Mouse (Mus musculus): ENCODE results near the gene Eif2b5. TPM values are rescaled to one million over a fixed set of nuclear protein-coding genes. Genes with fewer than 3 reads are reported as not detected.
A peak's percentile ranks its signal among the peaks of the same experiment; 100 is the strongest.
"Not testable (repeated sequence)": the region's sequence is repeated elsewhere in the genome, so short reads cannot be mapped to it uniquely, and the experiment has no call there.

Eif2b5 gene
- polyA plus RNA-seq, 1 experiment from 2014 or later, result 76.0 TPM

- no peaks in the 10 kb centered on the region for H3K4me1 ChIP-seq (replicated peaks; ENCODE audit: insufficient read depth, low read length)
- ATAC-seq (replicated peaks; ENCODE audit: low FRiP score, low read depth), result no peak
- H3K4me3 ChIP-seq (replicated peaks; ENCODE audit: low read depth, low read length), result no peak overlapping the region
- no peaks in the 10 kb centered on the region for H3K27me3 ChIP-seq (ENCODE audit: insufficient read depth, low read length)
- H3K27ac ChIP-seq, result no peak overlapping the region
- no peak for TF ChIP-seq CTCF (IDR thresholded peaks at IDR 0.05; ENCODE audit: low read depth)
- WGBS, result 39% methylated on average over 3 of the region's 3 CpGs
- H3K4me2 ChIP-seq (ENCODE audit: low read length), result no peak overlapping the region
- no peak overlapping the region for H3K9ac ChIP-seq (ENCODE audit: low read depth, low read length)
- no peaks in the 10 kb centered on the region for H3K36me3 ChIP-seq (ENCODE audit: insufficient read depth, low read length)
- H3K9me3 ChIP-seq (replicated peaks; ENCODE audit: low read length), result no peaks in the 10 kb centered on the region
- no peak for DNase-seq (ENCODE audit: low spot score)
These were observed 21.3 kb upstream of the Eif2b5 start for GRCm38 (mm10) chr16:20477270-20477669.

GRCm38 (mm10) chr16:20478504-20478903 lies 20.1 kb upstream of the Eif2b5 start:
- H3K27ac ChIP-seq, result no peak overlapping the region
- peak; percentile 70 for DNase-seq (ENCODE audit: low spot score)
- no peaks in the 10 kb centered on the region for H3K27me3 ChIP-seq (ENCODE audit: insufficient read depth, low read length)
- no peaks in the 10 kb centered on the region for H3K4me1 ChIP-seq (replicated peaks; ENCODE audit: insufficient read depth, low read length)
- 46% methylated on average over 2 of the region's 2 CpGs for WGBS
- no peak overlapping the region for H3K4me3 ChIP-seq (replicated peaks; ENCODE audit: low read depth, low read length)
- H3K9ac ChIP-seq (ENCODE audit: low read depth, low read length), result no peak overlapping the region
- ATAC-seq (replicated peaks; ENCODE audit: low FRiP score, low read depth), result peak; percentile 59; the same call in 1 of the 2 replicates
- H3K9me3 ChIP-seq (replicated peaks; ENCODE audit: low read length), result no peaks in the 10 kb centered on the region
- TF ChIP-seq CTCF (IDR thresholded peaks at IDR 0.05; ENCODE audit: low read depth), result no peak
- no peaks in the 10 kb centered on the region for H3K36me3 ChIP-seq (ENCODE audit: insufficient read depth, low read length)
- H3K4me2 ChIP-seq (ENCODE audit: low read length), result no peak overlapping the region

- not testable (repeated sequence) for H3K4me2 ChIP-seq (ENCODE audit: low read length); H3K9me3 ChIP-seq (replicated peaks; ENCODE audit: low read length); H3K27me3 ChIP-seq (ENCODE audit: insufficient read depth, low read length); DNase-seq (ENCODE audit: low spot score); ATAC-seq (replicated peaks; ENCODE audit: low FRiP score, low read depth); H3K36me3 ChIP-seq (ENCODE audit: insufficient read depth, low read length); H3K27ac ChIP-seq; H3K9ac ChIP-seq (ENCODE audit: low read depth, low read length); H3K4me3 ChIP-seq (replicated peaks; ENCODE audit: low read depth, low read length); H3K4me1 ChIP-seq (replicated peaks; ENCODE audit: insufficient read depth, low read length)
- 84% methylated on average over 12 of the region's 12 CpGs for WGBS
These were observed 19.4 kb upstream of the Eif2b5 start for GRCm38 (mm10) chr16:20479026-20479760.

GRCm38 (mm10) chr16:20480115-20480514 lies 18.5 kb upstream of the Eif2b5 start:
- H3K9ac ChIP-seq (ENCODE audit: low read depth, low read length), result no peak overlapping the region
- DNase-seq (ENCODE audit: low spot score) (peak; percentile 72), ATAC-seq (replicated peaks; ENCODE audit: low FRiP score, low read depth) (no peak)
- no peak overlapping the region for H3K4me2 ChIP-seq (ENCODE audit: low read length)
- H3K36me3 ChIP-seq (ENCODE audit: insufficient read depth, low read length), result no peaks in the 10 kb centered on the region
- H3K4me1 ChIP-seq (replicated peaks; ENCODE audit: insufficient read depth, low read length), result no peaks in the 10 kb centered on the region
- no peaks in the 10 kb centered on the region for H3K9me3 ChIP-seq (replicated peaks; ENCODE audit: low read length)
- no peak overlapping the region for H3K4me3 ChIP-seq (replicated peaks; ENCODE audit: low read depth, low read length)
- no peak overlapping the region for H3K27ac ChIP-seq
- 44% methylated on average over 3 of the region's 3 CpGs for WGBS
- TF ChIP-seq CTCF (IDR thresholded peaks at IDR 0.05; ENCODE audit: low read depth), result peak; percentile 70
- H3K27me3 ChIP-seq (ENCODE audit: insufficient read depth, low read length), result no peaks in the 10 kb centered on the region

- ATAC-seq (replicated peaks; ENCODE audit: low FRiP score, low read depth) (no peak), DNase-seq (ENCODE audit: low spot score) (no peak)
- H3K9me3 ChIP-seq (replicated peaks; ENCODE audit: low read length), result no peaks in the 10 kb centered on the region
- no peaks in the 10 kb centered on the region for H3K27me3 ChIP-seq (ENCODE audit: insufficient read depth, low read length)
- no peak overlapping the region for H3K4me2 ChIP-seq (ENCODE audit: low read length)
- no peaks in the 10 kb centered on the region for H3K4me1 ChIP-seq (replicated peaks; ENCODE audit: insufficient read depth, low read length)
- 65% methylated on average over 2 of the region's 2 CpGs for WGBS
- no peak overlapping the region for H3K4me3 ChIP-seq (replicated peaks; ENCODE audit: low read depth, low read length)
- no peak overlapping the region for H3K9ac ChIP-seq (ENCODE audit: low read depth, low read length)
- no peak overlapping the region for H3K27ac ChIP-seq
- H3K36me3 ChIP-seq (ENCODE audit: insufficient read depth, low read length), result no peaks in the 10 kb centered on the region
- TF ChIP-seq CTCF (IDR thresholded peaks at IDR 0.05; ENCODE audit: low read depth), result no peak
These were observed 16.9 kb upstream of the Eif2b5 start for GRCm38 (mm10) chr16:20481746-20482145.

- ATAC-seq (replicated peaks; ENCODE audit: low FRiP score, low read depth); H3K4me2 ChIP-seq (ENCODE audit: low read length); H3K4me1 ChIP-seq (replicated peaks; ENCODE audit: insufficient read depth, low read length); H3K27ac ChIP-seq; H3K9me3 ChIP-seq (replicated peaks; ENCODE audit: low read length); H3K9ac ChIP-seq (ENCODE audit: low read depth, low read length); DNase-seq (ENCODE audit: low spot score); H3K36me3 ChIP-seq (ENCODE audit: insufficient read depth, low read length); H3K4me3 ChIP-seq (replicated peaks; ENCODE audit: low read depth, low read length); H3K27me3 ChIP-seq (ENCODE audit: insufficient read depth, low read length): not testable (repeated sequence)
- 90% methylated on average over 7 of the region's 7 CpGs for WGBS
These were observed 14.9 kb upstream of the Eif2b5 start for GRCm38 (mm10) chr16:20483716-20484115.

- Histone ChIP-seq H3K27ac (no peak overlapping the region), H3K9me3 (replicated peaks; ENCODE audit: low read length) (no peaks in the 10 kb centered on the region), H3K4me2 (ENCODE audit: low read length) (no peak overlapping the region), H3K4me3 (replicated peaks; ENCODE audit: low read depth, low read length) (no peak overlapping the region), H3K9ac (ENCODE audit: low read depth, low read length) (no peak overlapping the region), H3K27me3 (ENCODE audit: insufficient read depth, low read length) (no peaks in the 10 kb centered on the region), H3K4me1 (replicated peaks; ENCODE audit: insufficient read depth, low read length) (no peaks in the 10 kb centered on the region), H3K36me3 (ENCODE audit: insufficient read depth, low read length) (no peaks in the 10 kb centered on the region)
- DNase-seq (ENCODE audit: low spot score) (no peak), ATAC-seq (replicated peaks; ENCODE audit: low FRiP score, low read depth) (no peak)
- WGBS, result 48% methylated on average over 4 of the region's 4 CpGs
- TF ChIP-seq CTCF (IDR thresholded peaks at IDR 0.05; ENCODE audit: low read depth), result no peak
These were observed 13.6 kb upstream of the Eif2b5 start for GRCm38 (mm10) chr16:20485061-20485460.
